Mouse (Mus musculus): ENCODE data around the gene Micall1. TPM values are rescaled to one million over a fixed set of nuclear protein-coding genes. Genes with fewer than 3 reads are reported as not detected.

The Micall1 gene
- total and polyA plus RNA-seq, 3 experiments: 1.7 to 8.9 (median 6.7) TPM

DNA sequence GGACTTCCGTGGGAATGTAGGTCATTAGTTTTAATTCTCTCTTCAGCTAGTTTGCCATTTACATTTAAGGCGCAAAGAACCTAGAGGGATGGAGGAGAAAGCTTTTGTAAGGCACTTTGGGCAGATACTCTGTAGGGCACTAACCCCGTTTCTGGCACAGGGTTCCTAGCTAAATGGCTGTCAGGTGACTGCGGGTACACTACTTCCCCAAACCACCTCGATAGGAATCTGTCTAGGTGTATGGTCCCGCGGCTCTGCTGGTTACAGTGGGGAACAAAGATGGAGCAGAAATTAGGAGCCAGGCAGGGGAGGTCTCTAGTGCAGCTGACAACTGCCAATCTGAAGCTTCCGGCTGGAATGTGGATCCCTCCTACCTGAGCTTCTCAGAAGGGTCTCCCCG is 1.3 kb downstream of the Micall1 start:
- no peak for DNase-seq (ENCODE audit: extremely low read depth)
- Histone ChIP-seq H3K4me1 (ENCODE audit: control insufficient read depth in 1 of 2, insufficient read depth in 2 of 2) (peaks cover 9 to 34% of the 10 kb centered on the region in 2 experiments), H3K79me2 (replicated peaks; ENCODE audit: control insufficient read depth, extremely low read depth, insufficient read depth, poor library complexity, severe bottlenecking) (peaks cover 13% of the 10 kb centered on the region; the same call in 1 of the 2 replicates), H3K4me3 (replicated peaks in 1 of 3; ENCODE audit: low read depth in 2 of 3, low read length in 2 of 3, poor library complexity in 1 of 3) (peak overlapping the region; percentile 86 to 88 (median 87)), H3K9me3 (replicated peaks; ENCODE audit: low read length) (no peaks in the 10 kb centered on the region), H3K4me2 (ENCODE audit: insufficient read depth, low read depth, poor library complexity, severe bottlenecking) (peak overlapping the region; percentile 96), H3K27me3 (replicated peaks) (no peaks in the 10 kb centered on the region), H3K27ac (ENCODE audit: insufficient read depth, low read depth) (no peak overlapping the region), H3K9ac (ENCODE audit: insufficient read depth, low read depth) (peak overlapping the region; percentile 77), H3K36me3 (replicated peaks in 1 of 2; ENCODE audit: control insufficient read depth in 1 of 2, insufficient read depth in 1 of 2, low read length in 1 of 2) (peaks cover 11 to 37% of the 10 kb centered on the region in 2 experiments)
- in situ Hi-C loops (cut with MboI; ENCODE audit: low pct_ligation_motif_present, low pct_unique_long_range_greater_than_20kb, low sequenced_read_pairs): no loop called here
- no peak for TF ChIP-seq SIN3A (IDR thresholded peaks at IDR 0.05; ENCODE audit: low read length)
- no peak for TF ChIP-seq RAD21 (IDR thresholded peaks at IDR 0.05; ENCODE audit: low read depth, low read length)
- no peak for TF ChIP-seq GABPA (IDR thresholded peaks at IDR 0.05; ENCODE audit: insufficient replicate concordance, low read depth, low read length)
- no peak for TF ChIP-seq E2F4 (IDR thresholded peaks at IDR 0.05; ENCODE audit: insufficient replicate concordance, low read depth, low read length)
- no peak for TF ChIP-seq ZNF384 (IDR thresholded peaks at IDR 0.05; ENCODE audit: low read depth, low read length)
- no peak for TF ChIP-seq ETS1 (conservative IDR thresholded peaks at IDR 0.05; ENCODE audit: low read depth, low read length)
- no peak for TF ChIP-seq SMC3 (IDR thresholded peaks at IDR 0.05; ENCODE audit: low read depth, low read length)
- TF ChIP-seq USF1 (IDR thresholded peaks at IDR 0.05; ENCODE audit: low read depth, low read length): no peak
- TF ChIP-seq MAX (IDR thresholded peaks at IDR 0.05; ENCODE audit: low read length): no peak
- TF ChIP-seq MAZ (IDR thresholded peaks at IDR 0.05; ENCODE audit: low read depth, low read length): no peak
- no peak for TF ChIP-seq MYC (IDR thresholded peaks at IDR 0.05; ENCODE audit: low read depth, low read length)
- no peak for TF ChIP-seq RCOR1 (conservative IDR thresholded peaks at IDR 0.05; ENCODE audit: low read depth, low read length)
- TF ChIP-seq JUN (IDR thresholded peaks at IDR 0.05; ENCODE audit: insufficient read depth, low read depth, low read length): no peak
- no peak for TF ChIP-seq ZKSCAN1 (IDR thresholded peaks at IDR 0.05; ENCODE audit: borderline replicate concordance, low read depth, low read length)
- TF ChIP-seq ELF1 (IDR thresholded peaks at IDR 0.05; ENCODE audit: low read depth, low read length): no peak
- TF ChIP-seq CTCF (conservative IDR thresholded peaks at IDR 0.05 in 1 of 2, IDR thresholded peaks at IDR 0.05 in 1 of 2; ENCODE audit: low read depth in 2 of 2, low read length in 2 of 2): no peak
- dilution Hi-C loops (cut with MboI; ENCODE audit: extremely low pct_ligation_motif_present, extremely low pct_unique_long_range_greater_than_20kb, low sequenced_read_pairs): no loop called here

DNA sequence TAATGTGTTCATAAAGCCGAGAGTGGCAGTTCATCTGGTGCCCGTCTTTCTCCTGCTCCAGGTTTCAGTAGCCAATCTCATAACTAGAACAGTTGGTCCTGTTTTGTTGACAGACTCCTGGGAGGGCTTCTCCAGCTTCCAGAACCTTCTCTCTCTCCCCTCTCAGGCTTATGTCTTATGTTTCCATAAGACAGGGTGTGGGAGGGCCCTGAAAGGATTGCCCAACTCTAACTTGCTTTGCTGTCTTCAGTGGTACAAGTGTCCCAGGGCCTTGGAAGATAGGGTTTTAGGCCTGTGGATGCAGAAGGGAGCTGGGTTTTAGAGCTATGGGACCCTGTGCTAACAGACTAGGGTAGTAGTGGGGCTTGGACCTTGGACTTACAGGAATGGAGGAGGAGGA is 1.8 kb downstream of the Micall1 start:
- peak overlapping the region; percentile 96 for H3K4me2 ChIP-seq (ENCODE audit: insufficient read depth, low read depth, poor library complexity, severe bottlenecking)
- dilution Hi-C loops (cut with MboI; ENCODE audit: extremely low pct_ligation_motif_present, extremely low pct_unique_long_range_greater_than_20kb, low sequenced_read_pairs) (no loop called here), in situ Hi-C loops (cut with MboI; ENCODE audit: low pct_ligation_motif_present, low pct_unique_long_range_greater_than_20kb, low sequenced_read_pairs) (no loop called here)
- H3K9ac ChIP-seq (ENCODE audit: insufficient read depth, low read depth): peak overlapping the region; percentile 77
- H3K9me3 ChIP-seq (replicated peaks; ENCODE audit: low read length): no peaks in the 10 kb centered on the region
- TF ChIP-seq NELFE (IDR thresholded peaks at IDR 0.05; ENCODE audit: low read depth, low read length) (no peak), ZC3H11A (IDR thresholded peaks at IDR 0.05; ENCODE audit: low read depth, low read length) (no peak), ZNF384 (IDR thresholded peaks at IDR 0.05; ENCODE audit: low read depth, low read length) (no peak), BHLHE40 (IDR thresholded peaks at IDR 0.05; ENCODE audit: low read depth, low read length) (no peak), MAX (IDR thresholded peaks at IDR 0.05; ENCODE audit: low read length) (no peak), CHD1 (IDR thresholded peaks at IDR 0.05; ENCODE audit: low read depth, low read length) (no peak), SIN3A (IDR thresholded peaks at IDR 0.05; ENCODE audit: low read length) (no peak), GABPA (IDR thresholded peaks at IDR 0.05; ENCODE audit: insufficient replicate concordance, low read depth, low read length) (no peak), CHD2 (IDR thresholded peaks at IDR 0.05; ENCODE audit: low read length) (no peak), HCFC1 (IDR thresholded peaks at IDR 0.05; ENCODE audit: low read depth, low read length) (no peak), PAX5 (IDR thresholded peaks at IDR 0.05; ENCODE audit: low read length) (no peak), ETS1 (conservative IDR thresholded peaks at IDR 0.05; ENCODE audit: low read depth, low read length) (no peak)
- no peak overlapping the region for H3K4me3 ChIP-seq (replicated peaks in 1 of 3; ENCODE audit: low read depth in 2 of 3, low read length in 2 of 3, poor library complexity in 1 of 3)
- H3K27ac ChIP-seq (ENCODE audit: insufficient read depth, low read depth): no peak overlapping the region
- no peak for DNase-seq (ENCODE audit: extremely low read depth)
- peaks cover 13% of the 10 kb centered on the region; the same call in 1 of the 2 replicates for H3K79me2 ChIP-seq (replicated peaks; ENCODE audit: control insufficient read depth, extremely low read depth, insufficient read depth, poor library complexity, severe bottlenecking)
- peaks cover 9 to 34% of the 10 kb centered on the region in 2 experiments for H3K4me1 ChIP-seq (ENCODE audit: control insufficient read depth in 1 of 2, insufficient read depth in 2 of 2)
- no peaks in the 10 kb centered on the region for H3K27me3 ChIP-seq (replicated peaks)
- H3K36me3 ChIP-seq (replicated peaks in 1 of 2; ENCODE audit: control insufficient read depth in 1 of 2, insufficient read depth in 1 of 2, low read length in 1 of 2): peaks cover 16 to 42% of the 10 kb centered on the region in 2 experiments

Data from CH12.LX (cell line).